Mouse (Mus musculus) midbrain, embryonic 10.5 days (tissue): ENCODE measurements at regions not wholly inside any gene's neighbourhood (a gene's known extent, or its start where the extent isn't known, plus 50 kb on each side); places are given as distances from the start of the nearest gene placed in this dataset.

Experiments used
- DNase-seq: peaks from one replicate; pipeline ENCODE4 v3.0.0-alpha.2; 2017; ENCODE audit warnings: low spot score
- H3K27ac ChIP-seq: fragments of 300-500 bp; sonication (generic); replicated peaks from 2 replicates; pipeline ENCODE4 v1.5.1; 2016; ENCODE audit warnings: mild to moderate bottlenecking
- H3K27me3 ChIP-seq: fragments of 300-500 bp; sonication (generic); 2 replicates; pipeline ENCODE4 v1.6.1; 2016; ENCODE audit warnings: low read depth, mild to moderate bottlenecking; ENCODE audit not compliant: poor library complexity, severe bottlenecking
- H3K36me3 ChIP-seq: fragments of 300-500 bp; sonication (generic); 2 replicates; pipeline ENCODE4 v1.6.1; 2016; ENCODE audit warnings: mild to moderate bottlenecking, moderate library complexity
- H3K4me1 ChIP-seq: fragments of 300-500 bp; sonication (generic); 2 replicates; pipeline ENCODE4 v1.6.1; 2016
- H3K4me3 ChIP-seq: fragments of 300-500 bp; sonication (generic); 2 replicates; pipeline ENCODE4 v1.5.1; 2016; ENCODE audit warnings: mild to moderate bottlenecking, moderate library complexity
- H3K9me3 ChIP-seq: fragments of 300-500 bp; sonication (generic); replicated peaks from 2 replicates; pipeline ENCODE4 v1.6.1; 2016; ENCODE audit warnings: mild to moderate bottlenecking
- WGBS: fragments of 180-500 bp; shearing (Covaris S2); methylation state at CpG from one replicate; pipeline ENCODE4 v1.1.7; 2016; 5-methylcytosine and 5-hydroxymethylcytosine counted together

GRCm38 (mm10) chr2:48445898-48446604, 367.9 kb upstream of the Acvr2a start:
- H3K9me3 ChIP-seq: no peaks in the 10 kb centered on the region
- H3K27ac ChIP-seq: no peak overlapping the region
- H3K27me3 ChIP-seq: no peaks in the 10 kb centered on the region
- no peak for DNase-seq
- no peak overlapping the region for H3K4me3 ChIP-seq
- H3K4me1 ChIP-seq: peaks cover 20% of the 10 kb centered on the region
- 19% methylated on average over 5 of the region's 5 CpGs for WGBS
- no peaks in the 10 kb centered on the region for H3K36me3 ChIP-seq

DNA sequence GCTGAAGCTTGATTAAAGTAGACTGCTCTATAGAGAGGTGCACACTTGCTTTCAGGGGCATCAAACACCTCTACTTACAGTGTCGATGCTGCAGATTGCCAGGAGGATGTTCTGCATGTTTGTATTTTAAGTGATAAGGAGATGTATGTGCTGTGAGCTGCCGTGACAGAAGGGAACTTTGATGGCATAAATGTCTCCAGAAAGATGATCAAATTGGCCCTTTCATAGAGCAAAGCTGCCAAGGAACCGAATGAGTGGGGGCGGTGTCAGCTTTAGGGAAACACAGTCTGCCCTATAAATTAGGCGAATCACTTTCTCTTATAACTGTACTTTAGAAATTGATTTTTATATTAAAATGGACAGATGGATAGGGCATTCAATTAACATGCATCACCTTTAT, 367.3 kb upstream of the Acvr2a start:
- Histone ChIP-seq H3K27ac (no peak overlapping the region), H3K4me3 (no peak overlapping the region), H3K27me3 (no peaks in the 10 kb centered on the region), H3K36me3 (no peaks in the 10 kb centered on the region), H3K4me1 (peaks cover 14% of the 10 kb centered on the region), H3K9me3 (no peaks in the 10 kb centered on the region)
- 86% methylated on average over 5 of the region's 5 CpGs for WGBS
- DNase-seq: no peak

GRCm38 (mm10) chr2:48449165-48449842, 364.6 kb upstream of the Acvr2a start:
- DNase-seq: no peak
- Histone ChIP-seq H3K4me3 (no peak overlapping the region), H3K27ac (no peak overlapping the region), H3K27me3 (no peaks in the 10 kb centered on the region), H3K9me3 (no peaks in the 10 kb centered on the region), H3K4me1 (peaks cover 11% of the 10 kb centered on the region), H3K36me3 (no peaks in the 10 kb centered on the region)
- WGBS: 89% methylated on average over 7 of the region's 7 CpGs

GRCm38 (mm10) chr2:48456072-48457040, 357.6 kb upstream of the Acvr2a start:
- H3K27ac ChIP-seq: no peak overlapping the region
- no peak overlapping the region for H3K4me3 ChIP-seq
- H3K9me3 ChIP-seq: no peaks in the 10 kb centered on the region
- no peak for DNase-seq
- H3K4me1 ChIP-seq: no peaks in the 10 kb centered on the region
- 71% methylated on average over 7 of the region's 7 CpGs for WGBS
- no peaks in the 10 kb centered on the region for H3K36me3 ChIP-seq
- H3K27me3 ChIP-seq: no peaks in the 10 kb centered on the region

DNA sequence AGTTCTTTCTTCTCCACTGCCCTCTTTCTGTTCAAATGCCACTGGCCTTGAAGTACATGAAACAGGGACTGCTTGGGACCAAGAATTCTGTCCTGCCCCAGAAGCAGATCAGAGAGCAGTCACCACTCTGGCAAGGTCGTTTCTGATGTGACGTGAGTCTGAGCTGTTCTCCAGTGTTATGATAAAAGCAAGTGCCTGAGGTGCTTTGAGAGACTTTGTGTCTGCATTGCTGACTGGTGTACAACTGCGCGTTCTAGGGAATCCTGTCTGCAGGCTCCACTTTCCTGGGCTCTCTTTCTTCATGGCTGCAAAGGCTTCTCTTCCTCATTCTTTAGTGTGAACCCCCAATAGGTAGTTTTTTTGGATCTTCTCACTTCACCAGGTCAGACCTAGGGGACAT, 356.8 kb upstream of the Acvr2a start:
- no peak for DNase-seq
- H3K4me1 ChIP-seq: no peaks in the 10 kb centered on the region
- H3K4me3 ChIP-seq: no peak overlapping the region
- H3K36me3 ChIP-seq: no peaks in the 10 kb centered on the region
- no peak overlapping the region for H3K27ac ChIP-seq
- no peaks in the 10 kb centered on the region for H3K27me3 ChIP-seq
- no peaks in the 10 kb centered on the region for H3K9me3 ChIP-seq
- WGBS: 81% methylated on average over 4 of the region's 4 CpGs

- no peaks in the 10 kb centered on the region for H3K27me3 ChIP-seq
- no peaks in the 10 kb centered on the region for H3K4me1 ChIP-seq
- no peak overlapping the region for H3K4me3 ChIP-seq
- no peaks in the 10 kb centered on the region for H3K36me3 ChIP-seq
- H3K9me3 ChIP-seq: no peaks in the 10 kb centered on the region
- no peak overlapping the region for H3K27ac ChIP-seq
- 88% methylated on average over 4 of the region's 4 CpGs for WGBS
- no peak for DNase-seq
These were observed 348.4 kb upstream of the Acvr2a start for GRCm38 (mm10) chr2:48465483-48465882.

DNA sequence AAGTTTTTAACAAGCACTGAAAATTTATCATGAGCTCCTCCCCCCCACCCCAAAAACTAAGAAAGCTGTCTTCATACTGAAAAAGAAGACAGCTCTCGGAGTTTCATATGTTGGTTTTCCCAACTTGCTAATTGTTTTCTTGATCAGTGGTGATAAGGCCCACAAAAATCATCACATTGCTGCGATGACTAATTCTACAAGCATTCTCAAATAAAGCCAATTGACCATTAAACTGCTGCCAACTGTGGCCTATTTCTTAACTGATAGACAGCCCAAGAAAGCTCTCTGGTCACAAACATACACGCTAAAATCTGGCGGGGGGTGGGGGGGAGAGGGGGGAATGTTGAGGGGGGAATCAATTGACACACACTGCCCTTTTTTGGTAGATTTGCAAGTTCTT, 345.0 kb upstream of the Acvr2a start:
- WGBS: 88% methylated on average over 4 of the region's 4 CpGs
- H3K27ac ChIP-seq: no peak overlapping the region
- no peaks in the 10 kb centered on the region for H3K9me3 ChIP-seq
- no peak for DNase-seq
- H3K27me3 ChIP-seq: no peaks in the 10 kb centered on the region
- no peak overlapping the region for H3K4me3 ChIP-seq
- no peaks in the 10 kb centered on the region for H3K4me1 ChIP-seq
- H3K36me3 ChIP-seq: no peaks in the 10 kb centered on the region

GRCm38 (mm10) chr2:48469357-48469756, 344.6 kb upstream of the Acvr2a start:
- H3K36me3 ChIP-seq: no peaks in the 10 kb centered on the region
- 86% methylated on average over 4 of the region's 4 CpGs for WGBS
- no peak for DNase-seq
- H3K27ac ChIP-seq: no peak overlapping the region
- H3K27me3 ChIP-seq: no peaks in the 10 kb centered on the region
- no peak overlapping the region for H3K4me3 ChIP-seq
- H3K9me3 ChIP-seq: no peaks in the 10 kb centered on the region
- H3K4me1 ChIP-seq: no peaks in the 10 kb centered on the region

DNA sequence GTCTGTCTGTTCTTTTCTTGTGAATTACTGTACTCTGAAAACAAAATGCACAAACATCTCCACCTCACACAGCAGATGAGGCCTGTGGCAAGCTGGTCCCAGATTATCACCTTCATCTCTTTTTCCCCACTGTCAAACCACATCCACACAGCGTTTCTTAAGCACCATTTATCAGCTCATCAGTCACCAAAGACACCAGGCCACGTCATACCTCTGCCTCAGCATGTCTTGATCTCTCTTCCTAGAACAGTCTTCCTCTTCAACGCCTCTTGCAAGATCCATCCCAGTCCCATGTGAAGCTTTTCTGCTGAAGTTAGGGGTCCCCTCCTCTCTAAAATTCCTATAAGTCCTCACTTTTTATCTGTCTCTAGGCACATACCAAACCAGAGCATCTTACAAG, 340.8 kb upstream of the Acvr2a start:
- DNase-seq: no peak
- H3K27ac ChIP-seq: no peak overlapping the region
- H3K4me1 ChIP-seq: no peaks in the 10 kb centered on the region; the same call in 1 of the 2 replicates
- no peaks in the 10 kb centered on the region for H3K27me3 ChIP-seq
- no peaks in the 10 kb centered on the region for H3K36me3 ChIP-seq
- whole genome bisulfite sequencing: 83% methylated on average over 3 of the region's 3 CpGs
- no peak overlapping the region for H3K4me3 ChIP-seq
- no peaks in the 10 kb centered on the region for H3K9me3 ChIP-seq

DNA sequence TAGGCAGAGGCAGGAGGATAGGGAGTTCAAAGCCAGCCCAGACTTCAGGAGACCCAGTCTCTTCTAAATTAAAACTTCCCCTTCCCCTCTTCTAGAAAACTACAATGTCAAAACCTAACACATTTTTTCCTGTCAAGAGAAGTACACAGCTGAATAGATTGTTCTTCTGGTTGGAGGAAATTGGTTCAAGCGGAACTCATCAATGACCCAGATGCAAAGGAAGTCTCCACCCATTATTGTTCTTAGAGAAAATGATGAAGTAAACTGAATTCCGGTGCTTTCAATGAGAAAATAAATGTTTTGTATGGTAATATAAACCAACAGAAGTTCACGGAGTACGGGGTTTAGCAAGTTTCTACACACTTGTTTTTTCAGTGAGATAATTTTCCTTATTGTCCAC, 339.3 kb upstream of the Acvr2a start:
- Histone ChIP-seq H3K4me3 (no peak overlapping the region), H3K36me3 (no peaks in the 10 kb centered on the region), H3K9me3 (no peaks in the 10 kb centered on the region), H3K27me3 (no peaks in the 10 kb centered on the region), H3K27ac (no peak overlapping the region), H3K4me1 (peaks cover 1% of the 10 kb centered on the region)
- DNase-seq: no peak
- WGBS: 89% methylated on average over 4 of the region's 4 CpGs

DNA sequence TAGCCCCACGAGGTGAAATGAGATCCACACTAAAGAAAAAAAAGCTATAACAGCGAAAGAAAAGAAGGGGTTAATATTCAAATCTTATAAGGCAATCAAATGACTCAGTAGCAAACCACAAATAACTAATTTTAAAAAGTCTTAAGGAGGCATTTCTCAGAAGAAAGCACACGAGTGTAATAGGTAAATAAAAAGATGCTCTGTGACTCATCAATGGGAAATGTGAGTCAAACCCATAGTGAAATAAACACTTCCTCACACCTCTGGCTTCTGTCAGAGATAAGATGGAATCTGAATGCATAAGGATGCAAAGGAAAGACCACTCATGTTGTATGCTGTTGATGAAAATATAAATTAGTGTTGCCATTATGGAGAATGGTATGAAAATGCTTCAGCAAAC, 337.1 kb upstream of the Acvr2a start:
- H3K27me3 ChIP-seq: no peaks in the 10 kb centered on the region
- 65% methylated on average over 3 of the region's 3 CpGs for WGBS

GRCm38 (mm10) chr2:48477336-48477735, 336.6 kb upstream of the Acvr2a start:
- H3K9me3 ChIP-seq: no peaks in the 10 kb centered on the region
- DNase-seq: no peak
- no peaks in the 10 kb centered on the region for H3K36me3 ChIP-seq
- H3K4me1 ChIP-seq: peaks cover 21% of the 10 kb centered on the region
- whole genome bisulfite sequencing: 93% methylated on average over 2 of the region's 2 CpGs
- H3K27me3 ChIP-seq: no peaks in the 10 kb centered on the region
- H3K27ac ChIP-seq: no peak overlapping the region
- no peak overlapping the region for H3K4me3 ChIP-seq

More for the DNA sequence above, 337.1 kb upstream of the Acvr2a start:
- Histone ChIP-seq H3K4me3 (no peak overlapping the region), H3K36me3 (no peaks in the 10 kb centered on the region), H3K27ac (no peak overlapping the region), H3K9me3 (no peaks in the 10 kb centered on the region), H3K4me1 (peaks cover 21% of the 10 kb centered on the region)
- DNase-seq: no peak
